Mouse (Mus musculus) MEL (cell line): ENCODE results near the gene 6430548M08Rik.

Experiments
- CHD1 ChIP-seq: IDR thresholded peaks from 2 replicates; pipeline ENCODE4 v1.6.1; 2012; ENCODE audit warnings: low read depth, mild to moderate bottlenecking, inconsistent platforms, low read length, improper control_type of control experiment
- CTCF ChIP-seq, 3 experiments: IDR thresholded peaks in 2 of 3; conservative IDR thresholded peaks in 1 of 3; 2 replicates each; pipeline ENCODE4 v1.5.1; 2011 to 2012; ENCODE audit warnings: low read length in 3 of 3, low read depth in 2 of 3, mild to moderate bottlenecking in 2 of 3, improper control_type of control experiment in 1 of 3, inconsistent platforms in 1 of 3, mixed read lengths in 1 of 3, moderate library complexity in 1 of 3; ENCODE audit not compliant: control insufficient read depth in 1 of 3, insufficient read depth in 1 of 3, poor library complexity in 1 of 3, severe bottlenecking in 1 of 3
- MAFK ChIP-seq: IDR thresholded peaks from 2 replicates; pipeline ENCODE4 v1.6.1; 2011; ENCODE audit warnings: low read depth, mild to moderate bottlenecking, low read length, improper control_type of control experiment, borderline replicate concordance
- POLR2A ChIP-seq, 2 experiments: IDR thresholded peaks; 2 replicates each; pipeline ENCODE4 v1.6.1; 2011 to 2012; ENCODE audit warnings: low read length in 2 of 2, mild to moderate bottlenecking in 2 of 2, control low read depth in 1 of 2, improper control_type of control experiment in 1 of 2, low read depth in 1 of 2, moderate library complexity in 1 of 2; ENCODE audit not compliant: control insufficient read depth in 1 of 2, insufficient read depth in 1 of 2, poor library complexity in 1 of 2
- POLR2AphosphoS2 ChIP-seq: IDR thresholded peaks from 2 replicates; pipeline ENCODE4 v1.6.1; 2011; ENCODE audit warnings: low read length, improper control_type of control experiment
- RAD21 ChIP-seq: IDR thresholded peaks from 2 replicates; pipeline ENCODE4 v1.6.1; 2011; ENCODE audit warnings: mild to moderate bottlenecking, low read depth, low read length, improper control_type of control experiment
- ZMIZ1 ChIP-seq: IDR thresholded peaks from 2 replicates; pipeline ENCODE4 v1.6.1; 2012; ENCODE audit warnings: low read depth, mild to moderate bottlenecking, inconsistent platforms, low read length, improper control_type of control experiment, moderate library complexity
- ZNF384 ChIP-seq: IDR thresholded peaks from 2 replicates; pipeline ENCODE4 v1.6.1; 2012; ENCODE audit warnings: low read depth, mild to moderate bottlenecking, inconsistent platforms, low read length, improper control_type of control experiment

DNA sequence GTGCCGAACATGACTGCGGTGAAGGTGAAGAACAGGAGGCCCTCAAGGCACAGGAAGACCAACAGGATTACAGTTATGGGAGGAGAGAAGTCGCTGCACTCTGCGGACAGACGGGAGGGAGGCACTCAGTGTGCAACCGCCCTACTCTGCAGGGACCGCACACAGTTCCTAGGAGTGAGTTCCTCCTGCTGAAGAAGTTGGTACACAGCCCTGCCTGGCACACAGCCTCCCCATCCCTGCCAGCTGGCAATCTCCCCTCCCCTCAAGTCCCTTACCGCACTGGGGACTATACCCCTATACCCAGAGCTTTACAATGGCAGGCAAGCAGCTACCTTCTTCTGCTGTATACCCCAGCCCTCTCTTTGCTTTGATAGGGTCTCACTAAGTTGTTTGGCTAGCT, 30.7 kb upstream of the 6430548M08Rik start:
- TF ChIP-seq POLR2A (IDR thresholded peaks at IDR 0.05; ENCODE audit: control insufficient read depth in 1 of 2, insufficient read depth in 1 of 2, low read depth in 1 of 2, low read length in 2 of 2, poor library complexity in 1 of 2) (no peak), CTCF (IDR thresholded peaks at IDR 0.05 in 2 of 3, conservative IDR thresholded peaks at IDR 0.05 in 1 of 3; ENCODE audit: control insufficient read depth in 1 of 3, insufficient read depth in 1 of 3, low read depth in 2 of 3, low read length in 3 of 3, poor library complexity in 1 of 3, severe bottlenecking in 1 of 3) (no peak), ZNF384 (no peak), RAD21 (no peak), CHD1 (no peak), POLR2AphosphoS2 (no peak), ZMIZ1 (no peak), MAFK (no peak)
